ENCODE assay signal across 12 mouse cellular contexts in the genomic region with DNA sequence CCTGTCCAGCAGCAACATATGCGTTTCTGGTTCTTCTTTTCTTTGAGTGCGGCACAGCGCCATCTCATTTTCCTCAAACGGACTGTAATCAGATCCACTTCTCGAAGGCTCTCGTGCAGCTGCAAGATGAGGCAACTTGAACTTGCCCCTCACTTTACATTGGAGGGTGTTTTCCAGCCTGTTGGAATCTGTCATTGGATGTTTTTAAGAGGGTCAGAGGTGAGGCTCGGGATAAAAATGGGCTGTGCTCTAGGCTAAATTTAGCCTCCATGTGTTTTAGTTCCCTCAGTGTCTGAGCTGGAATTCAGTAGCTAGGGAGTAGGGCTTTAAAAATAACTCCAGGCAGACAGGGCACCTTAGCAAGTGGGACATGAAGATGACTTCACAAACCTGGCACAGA. TPM values are rescaled to one million over a fixed set of nuclear protein-coding genes. Genes with fewer than 3 reads are reported as not detected.
DNase-seq lines count a peak whose midpoint lies in the region; ATAC-seq and TF ChIP-seq lines count a peak whose summit lies in the region.
"Had no signal": no experiment of that assay in that cellular context is flagged by ENCODE, and none has a peak within 500 bp of the region (broad histone marks: within the 10 kb centered on the region; RNA-seq: fewer than 3 reads in every experiment).

No protein-coding gene starts in this region.

- no peak for TF ChIP-seq POLR2A in limb, embryonic 14.5 days (IDR thresholded peaks at IDR 0.05; ENCODE audit: borderline replicate concordance, extremely low read depth, insufficient read depth, insufficient read length)

- no peak overlapping the region for H3K27ac ChIP-seq in limb, embryonic 14.5 days (replicated peaks; ENCODE audit: low read depth, low read length)

- no peak overlapping the region for H3K4me2 ChIP-seq in limb, embryonic 14.5 days (replicated peaks; ENCODE audit: low read depth, low read length, severe bottlenecking)
- H3K4me2 ChIP-seq: liver, embryonic 11.5 days had no signal

- peak; percentile 62; the same call in 1 of the 2 replicates for ATAC-seq in limb, embryonic 14.5 days (ENCODE audit: low FRiP score, low read depth)

- peak; percentile 1 for DNase-seq in layer of hippocampus, adult 9-11 months
- DNase-seq in layer of hippocampus, postnatal 14 days (ENCODE audit: low spot score in 2 of 2), result no peak
- DNase-seq in embryo, embryonic 11 days, result peak; percentile 42
- DNase-seq in heart, adult 8-10 months (ENCODE audit: low spot score), result peak; percentile 55
- DNase-seq in limb, embryonic 14.5 days (ENCODE audit: low spot score), result peak; percentile 28
- no peak for DNase-seq in ovary, postnatal 10 days (ENCODE audit: low spot score)
- DNase-seq in left cerebral cortex, adult 11 months (ENCODE audit: low spot score), result no peak
- DNase-seq: cerebellum, adult 9-11 months; retina, postnatal 1 day had no signal

- no peaks in the 10 kb centered on the region for H3K4me1 ChIP-seq in limb, embryonic 14.5 days (ENCODE audit: control insufficient read depth, insufficient read depth, low read length)

- H3K36me3 ChIP-seq in limb, embryonic 14.5 days (ENCODE audit: control insufficient read depth, insufficient read depth, low read length), result no peaks in the 10 kb centered on the region

- no peak overlapping the region for H3K4me3 ChIP-seq in limb, embryonic 14.5 days (replicated peaks; ENCODE audit: low read length)
- H3K4me3 ChIP-seq: erythroblast, embryonic 14.5 days had no signal

- 25% methylated on average over 7 of the region's 7 CpGs for WGBS in limb, embryonic 14.5 days

- peaks cover 12% of the 10 kb centered on the region for H3K27me3 ChIP-seq in limb, embryonic 14.5 days (ENCODE audit: control insufficient read depth, insufficient read depth, low read length)

- H3K9me3 ChIP-seq in limb, embryonic 14.5 days (ENCODE audit: control insufficient read depth, low read length), result no peaks in the 10 kb centered on the region

- H3K9ac ChIP-seq in limb, embryonic 14.5 days (ENCODE audit: low read depth, low read length, severe bottlenecking), result no peak overlapping the region

RNA-seq across cellular contexts. Expression of a gene that starts 16.4 kb away (rescaled TPM):
- total RNA-seq in layer of hippocampus, postnatal 14 days (2021), result 1 to 10 TPM; 2.5 to 3.3 TPM
- 10 to 100 TPM; 16.3 to 27.3 (median 23.7) TPM for total RNA-seq in heart, adult 8-10 months (2022)
- 0.38 and 0.61 TPM in 2 replicates for polyA plus RNA-seq in limb, embryonic 14.5 days (2012; rRNA removed)
- polyA plus RNA-seq in limb, embryonic 14.5 days (2014; fragmentation: Nextera tagmentation; extraction: Ambion mirVana), result 0.06 and 0.11 TPM in 2 replicates
- total RNA-seq: megakaryocyte-erythroid progenitor cell, adult 5-6 weeks had no signal
- polyA plus RNA-seq: erythroblast, embryonic 14.5 days; liver, embryonic 11.5 days had no signal

Comparison
In these comparisons a context has a peak if more than half of its experiments do, and no peak if none do; other contexts are left out.
1. DNase-seq: peak in layer of hippocampus, adult 9-11 months (single experiment), embryo, embryonic 11 days (single experiment), heart, adult 8-10 months (single experiment) and limb, embryonic 14.5 days (single experiment); none in layer of hippocampus, postnatal 14 days (0 of 2), ovary, postnatal 10 days (single experiment) and left cerebral cortex, adult 11 months (single experiment).
2. RNA of a gene that starts 16.4 kb away (total RNA-seq): 16.3 to 27.3 TPM in heart, adult 8-10 months; 2.5 to 3.3 TPM in layer of hippocampus, postnatal 14 days; every median in the first group is over 4 times any median in the second.